Mouse (Mus musculus): ENCODE results near the gene Idh2. TPM values are rescaled to one million over a fixed set of nuclear protein-coding genes. Genes with fewer than 3 reads are reported as not detected.

The Idh2 gene
- polyA plus RNA-seq, 1 experiment = 178 TPM

DNA sequence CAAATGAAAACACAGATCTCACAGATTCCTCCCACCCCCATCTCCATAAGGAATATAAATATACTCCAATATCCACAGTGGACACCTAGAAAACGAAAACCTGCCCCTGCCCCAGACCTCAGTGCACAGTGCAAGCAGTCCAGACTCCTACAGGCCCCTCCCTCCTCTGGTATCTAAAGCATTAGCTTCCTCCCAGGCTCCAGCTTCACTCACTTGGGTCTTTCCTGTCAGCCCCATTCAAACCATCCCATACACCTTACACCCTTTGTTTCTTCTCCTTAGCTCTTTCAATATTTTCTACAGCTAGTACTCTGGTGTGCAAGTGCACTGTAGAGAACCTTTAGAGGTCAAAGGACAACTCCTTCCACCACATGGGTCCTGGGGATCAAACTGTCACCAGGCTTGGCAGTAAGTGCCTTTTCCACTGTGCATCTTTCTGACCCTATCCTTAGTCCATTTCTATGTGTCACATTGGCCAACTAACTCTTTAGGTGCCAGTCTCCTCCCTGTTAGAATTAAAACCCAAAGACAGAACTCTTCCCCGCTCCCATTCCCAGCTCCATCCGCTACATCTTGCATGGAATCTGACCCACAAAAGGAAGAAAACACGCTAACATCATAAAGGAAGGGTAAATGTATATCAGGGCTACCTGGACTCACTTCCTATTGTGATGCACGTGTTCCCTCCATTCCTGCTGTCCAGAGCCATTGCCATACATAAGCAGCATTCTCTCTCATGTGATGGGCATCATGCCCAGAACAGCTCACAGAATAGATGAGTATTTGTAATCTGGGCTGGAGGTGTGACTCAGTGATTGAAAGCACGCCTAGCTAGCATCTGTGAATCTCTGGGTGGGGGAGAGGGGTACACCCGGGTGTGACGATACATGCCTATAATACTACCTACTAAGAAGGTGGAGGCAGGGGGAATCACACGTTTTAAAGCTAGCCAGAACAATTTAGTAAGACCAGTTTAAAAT lies 3.8 kb downstream of the Idh2 start:
- Histone ChIP-seq H3K9me3 (replicated peaks; ENCODE audit: control insufficient read depth, insufficient read depth, low read length, poor library complexity, severe bottlenecking) (peaks cover 13% of the 10 kb centered on the region), H3K9ac (ENCODE audit: low read depth, poor library complexity, severe bottlenecking) (no peak overlapping the region), H3K27me3 (ENCODE audit: control insufficient read depth, insufficient read depth, low read length, poor library complexity, severe bottlenecking) (no peaks in the 10 kb centered on the region), H3K4me1 (ENCODE audit: control insufficient read depth, insufficient read depth, low read length) (peaks cover 5% of the 10 kb centered on the region), H3K27ac (ENCODE audit: insufficient read depth, low read length) (peak overlapping the region; percentile 91), H3K36me3 (ENCODE audit: control insufficient read depth, insufficient read depth, low read length, poor library complexity, severe bottlenecking) (peaks cover 5% of the 10 kb centered on the region), H3K4me3 (ENCODE audit: low read depth, low read length) (0 out of 2 replicates have a peak overlapping the region, but pooled peaks have one; percentile 22)
- 0 out of 2 replicates have a peak, but pooled peaks have one; percentile 39 for TF ChIP-seq EP300 (IDR thresholded peaks at IDR 0.05; ENCODE audit: insufficient read depth, low read depth, low read length)
- no peak for TF ChIP-seq POLR2A (IDR thresholded peaks at IDR 0.05; ENCODE audit: insufficient read depth, low read length)

DNA sequence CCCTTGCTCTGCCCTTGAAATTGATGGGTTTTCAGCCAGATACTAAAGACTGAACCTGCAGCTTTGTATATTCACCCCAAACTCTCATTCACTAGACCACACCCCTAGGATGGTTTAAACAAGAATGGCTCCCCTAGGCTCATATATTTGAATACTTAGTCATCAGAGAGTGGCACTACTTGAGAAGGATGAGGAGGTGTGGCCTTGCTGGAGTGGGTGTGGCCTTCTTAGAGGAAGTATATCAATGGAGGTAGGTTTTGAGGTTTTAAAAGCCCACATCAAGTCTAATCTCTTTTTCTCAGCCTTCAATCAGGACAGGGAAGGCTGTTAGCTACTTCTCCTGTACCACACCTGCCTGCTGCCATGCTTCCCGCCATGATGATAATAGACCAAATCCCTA lies 8.8 kb downstream of the Idh2 start:
- Histone ChIP-seq H3K4me1 (ENCODE audit: control insufficient read depth, insufficient read depth, low read length) (peaks cover 5% of the 10 kb centered on the region), H3K27ac (ENCODE audit: insufficient read depth, low read length) (0 out of 2 replicates have a peak overlapping the region, but pooled peaks have one; percentile 15), H3K9me3 (replicated peaks; ENCODE audit: control insufficient read depth, insufficient read depth, low read length, poor library complexity, severe bottlenecking) (peaks cover 13% of the 10 kb centered on the region), H3K27me3 (ENCODE audit: control insufficient read depth, insufficient read depth, low read length, poor library complexity, severe bottlenecking) (no peaks in the 10 kb centered on the region), H3K4me3 (ENCODE audit: low read depth, low read length) (no peak overlapping the region), H3K36me3 (ENCODE audit: control insufficient read depth, insufficient read depth, low read length, poor library complexity, severe bottlenecking) (peaks cover 12% of the 10 kb centered on the region), H3K9ac (ENCODE audit: low read depth, poor library complexity, severe bottlenecking) (no peak overlapping the region)
- TF ChIP-seq EP300 (IDR thresholded peaks at IDR 0.05; ENCODE audit: insufficient read depth, low read depth, low read length) (no peak), POLR2A (IDR thresholded peaks at IDR 0.05; ENCODE audit: insufficient read depth, low read length) (no peak), CTCF (IDR thresholded peaks at IDR 0.05; ENCODE audit: low read depth, low read length) (no peak)

DNA sequence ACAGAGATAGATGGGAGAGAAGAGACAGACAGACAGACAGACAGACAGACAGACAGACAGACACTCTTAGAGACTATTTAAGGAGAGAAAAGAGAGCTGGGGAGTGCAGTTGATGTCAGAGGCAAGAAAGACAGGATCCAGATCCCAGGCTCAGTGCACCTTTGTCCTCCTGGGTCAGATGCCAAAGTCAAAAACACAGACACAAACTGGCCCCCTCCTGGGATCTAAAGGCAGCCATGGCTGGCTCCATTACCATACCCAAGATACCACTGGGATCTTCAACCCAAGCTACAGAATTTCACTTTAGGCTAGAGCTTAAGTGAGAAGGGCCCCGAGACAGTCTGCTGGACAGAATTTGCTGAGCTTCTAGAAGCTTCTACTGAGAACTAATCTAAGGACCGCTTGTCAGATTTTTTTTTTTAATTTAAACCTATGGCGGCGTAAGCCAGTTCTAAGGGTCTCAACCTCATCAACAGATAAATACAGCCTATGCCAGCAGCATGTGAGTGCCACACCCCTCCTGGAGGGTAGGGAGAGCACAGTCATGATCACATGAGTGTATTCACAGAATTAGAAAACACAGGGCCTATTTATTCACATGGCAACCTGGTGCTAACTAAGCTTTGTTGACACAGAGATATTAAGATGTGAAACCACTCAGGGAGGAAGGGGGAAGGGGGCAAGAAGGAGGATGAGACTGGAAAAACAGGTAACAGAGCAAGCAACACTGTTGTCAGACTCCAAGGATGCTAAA lies 9.4 kb downstream of the Idh2 start:
- peaks cover 18% of the 10 kb centered on the region for H3K36me3 ChIP-seq (ENCODE audit: control insufficient read depth, insufficient read depth, low read length, poor library complexity, severe bottlenecking)
- H3K4me1 ChIP-seq (ENCODE audit: control insufficient read depth, insufficient read depth, low read length) = peaks cover 5% of the 10 kb centered on the region
- peaks cover 13% of the 10 kb centered on the region for H3K9me3 ChIP-seq (replicated peaks; ENCODE audit: control insufficient read depth, insufficient read depth, low read length, poor library complexity, severe bottlenecking)
- 0 out of 2 replicates have a peak overlapping the region, but pooled peaks have one; percentile 35 for H3K27ac ChIP-seq (ENCODE audit: insufficient read depth, low read length)
- no peak overlapping the region for H3K9ac ChIP-seq (ENCODE audit: low read depth, poor library complexity, severe bottlenecking)
- no peak overlapping the region for H3K4me3 ChIP-seq (ENCODE audit: low read depth, low read length)
- TF ChIP-seq POLR2A (IDR thresholded peaks at IDR 0.05; ENCODE audit: insufficient read depth, low read length) (no peak), CTCF (IDR thresholded peaks at IDR 0.05; ENCODE audit: low read depth, low read length) (no peak), EP300 (IDR thresholded peaks at IDR 0.05; ENCODE audit: insufficient read depth, low read depth, low read length) (no peak)
- no peaks in the 10 kb centered on the region for H3K27me3 ChIP-seq (ENCODE audit: control insufficient read depth, insufficient read depth, low read length, poor library complexity, severe bottlenecking)

DNA sequence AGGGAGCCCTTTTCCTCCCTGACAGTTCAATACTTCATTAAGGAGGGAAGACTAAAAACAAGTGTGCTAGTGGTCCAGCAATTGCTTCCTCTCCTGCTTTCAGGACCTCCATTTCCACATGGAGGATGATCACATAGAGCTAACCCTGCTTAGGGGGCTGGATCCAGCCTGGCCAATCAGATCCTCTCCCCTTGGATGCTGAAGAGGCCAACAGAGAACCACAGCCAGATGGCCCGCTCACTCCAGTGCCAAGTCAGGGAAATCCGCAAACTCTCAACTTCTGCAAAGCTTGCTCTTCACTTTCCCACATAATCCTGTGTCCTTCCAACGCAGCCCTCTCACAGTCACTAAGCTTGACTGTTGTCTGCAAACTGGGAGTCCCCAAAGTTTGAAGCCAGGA lies 11.9 kb downstream of the Idh2 start:
- no peaks in the 10 kb centered on the region for H3K27me3 ChIP-seq (ENCODE audit: control insufficient read depth, insufficient read depth, low read length, poor library complexity, severe bottlenecking)
- H3K9me3 ChIP-seq (replicated peaks; ENCODE audit: control insufficient read depth, insufficient read depth, low read length, poor library complexity, severe bottlenecking) = peaks cover 13% of the 10 kb centered on the region
- TF ChIP-seq CTCF (IDR thresholded peaks at IDR 0.05; ENCODE audit: low read depth, low read length) = no peak
- H3K9ac ChIP-seq (ENCODE audit: low read depth, poor library complexity, severe bottlenecking) = no peak overlapping the region
- peaks cover 19% of the 10 kb centered on the region for H3K36me3 ChIP-seq (ENCODE audit: control insufficient read depth, insufficient read depth, low read length, poor library complexity, severe bottlenecking)
- H3K4me3 ChIP-seq (ENCODE audit: low read depth, low read length) = no peak overlapping the region
- peaks cover 5% of the 10 kb centered on the region for H3K4me1 ChIP-seq (ENCODE audit: control insufficient read depth, insufficient read depth, low read length)
- H3K27ac ChIP-seq (ENCODE audit: insufficient read depth, low read length) = no peak overlapping the region

DNA sequence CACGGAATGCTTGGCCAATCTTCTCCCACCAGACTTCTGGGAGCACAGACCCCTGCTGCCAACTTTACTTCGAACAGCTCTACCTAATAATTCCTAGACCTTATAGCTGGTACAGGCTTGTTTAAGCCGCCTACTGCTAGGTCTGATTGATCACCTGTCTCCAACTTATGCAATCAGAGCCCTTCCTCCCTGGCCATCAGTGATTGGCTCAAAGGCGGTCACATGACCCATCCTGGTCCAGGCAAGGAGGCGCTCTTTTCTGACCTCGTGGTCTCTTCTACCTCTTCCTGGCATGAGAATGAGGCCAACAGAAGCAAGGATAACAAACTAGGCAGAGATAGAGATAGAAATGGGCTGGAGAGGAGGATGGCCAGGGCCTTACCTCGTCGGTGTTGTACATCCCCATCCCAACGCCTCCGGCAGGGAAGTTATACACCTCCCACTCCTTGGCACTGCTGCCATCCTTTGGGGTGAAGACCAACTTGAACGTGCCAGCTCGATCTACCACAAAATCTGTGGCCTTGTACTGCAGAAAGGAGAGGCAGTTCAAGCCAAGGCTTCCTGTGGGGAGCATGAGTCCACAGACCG lies 16.7 kb downstream of the Idh2 start:
- no peak overlapping the region for H3K9ac ChIP-seq (ENCODE audit: low read depth, poor library complexity, severe bottlenecking)
- no peak for TF ChIP-seq EP300 (IDR thresholded peaks at IDR 0.05; ENCODE audit: insufficient read depth, low read depth, low read length)
- no peak for TF ChIP-seq POLR2A (IDR thresholded peaks at IDR 0.05; ENCODE audit: insufficient read depth, low read length)
- TF ChIP-seq CTCF (IDR thresholded peaks at IDR 0.05; ENCODE audit: low read depth, low read length) = no peak
- H3K4me1 ChIP-seq (ENCODE audit: control insufficient read depth, insufficient read depth, low read length) = peaks cover 2% of the 10 kb centered on the region
- peaks cover 52% of the 10 kb centered on the region for H3K36me3 ChIP-seq (ENCODE audit: control insufficient read depth, insufficient read depth, low read length, poor library complexity, severe bottlenecking)
- no peak overlapping the region for H3K4me3 ChIP-seq (ENCODE audit: low read depth, low read length)
- no peak overlapping the region for H3K27ac ChIP-seq (ENCODE audit: insufficient read depth, low read length)
- no peaks in the 10 kb centered on the region for H3K27me3 ChIP-seq (ENCODE audit: control insufficient read depth, insufficient read depth, low read length, poor library complexity, severe bottlenecking)
- no peaks in the 10 kb centered on the region for H3K9me3 ChIP-seq (replicated peaks; ENCODE audit: control insufficient read depth, insufficient read depth, low read length, poor library complexity, severe bottlenecking)

Measured in ES-Bruce4 (cell line).